Mouse (Mus musculus) embryo, embryonic 11 days (tissue): ENCODE results near the gene Olfr1367.
"Not testable (repeated sequence)": the region's sequence is repeated elsewhere in the genome, so short reads cannot be mapped to it uniquely, and the experiment has no call there.

Experiments used
- DNase-seq: peaks from one replicate; pipeline ENCODE4 v3.0.0-alpha.2; 2015

Olfr1367 gene

DNA sequence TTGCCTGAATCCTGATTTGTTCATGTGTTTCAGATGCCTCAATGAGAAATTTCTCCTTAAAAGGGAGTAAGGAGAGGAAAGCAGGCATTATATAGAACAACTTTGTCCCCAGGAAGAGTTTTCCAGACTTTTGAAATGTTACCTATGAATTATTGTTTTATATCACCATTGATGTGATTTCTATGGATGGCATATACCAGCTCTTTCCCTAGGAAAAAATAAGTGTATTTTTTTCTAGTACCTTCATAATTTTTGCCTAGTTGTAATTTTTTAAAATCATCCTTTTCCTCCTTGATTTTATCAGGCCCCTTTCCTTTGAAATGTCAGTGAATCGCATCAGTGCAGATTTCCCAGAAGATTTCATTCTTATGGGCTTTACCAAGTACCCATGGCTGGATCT lies at the start of gene Olfr1367:
Gene Olfr1367, plus strand, starts transcription at position 301 of the 400 bp plus-strand sequence.
- DNase-seq: no peak

DNA sequence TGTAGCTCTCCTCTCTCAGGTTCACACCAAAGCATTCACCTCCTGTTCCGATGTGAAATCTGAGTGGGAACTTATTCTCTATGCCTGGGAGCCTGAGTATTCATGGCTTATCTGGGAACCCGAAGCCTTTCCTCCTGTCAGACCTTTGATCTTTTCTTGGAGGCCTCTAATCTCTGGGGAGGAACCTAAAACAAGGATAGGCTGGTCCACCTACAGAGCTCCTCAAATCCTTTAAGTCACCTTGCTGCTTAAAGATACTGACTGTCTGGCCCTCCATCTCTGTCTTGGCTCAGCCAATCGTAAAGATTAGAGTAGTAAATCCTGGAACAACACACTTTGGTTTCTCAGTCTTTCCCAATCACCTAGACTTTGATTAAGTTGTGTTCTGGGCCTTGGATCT lies 48.2 kb upstream of the Olfr1367 start:
- DNase-seq: no peak

DNA sequence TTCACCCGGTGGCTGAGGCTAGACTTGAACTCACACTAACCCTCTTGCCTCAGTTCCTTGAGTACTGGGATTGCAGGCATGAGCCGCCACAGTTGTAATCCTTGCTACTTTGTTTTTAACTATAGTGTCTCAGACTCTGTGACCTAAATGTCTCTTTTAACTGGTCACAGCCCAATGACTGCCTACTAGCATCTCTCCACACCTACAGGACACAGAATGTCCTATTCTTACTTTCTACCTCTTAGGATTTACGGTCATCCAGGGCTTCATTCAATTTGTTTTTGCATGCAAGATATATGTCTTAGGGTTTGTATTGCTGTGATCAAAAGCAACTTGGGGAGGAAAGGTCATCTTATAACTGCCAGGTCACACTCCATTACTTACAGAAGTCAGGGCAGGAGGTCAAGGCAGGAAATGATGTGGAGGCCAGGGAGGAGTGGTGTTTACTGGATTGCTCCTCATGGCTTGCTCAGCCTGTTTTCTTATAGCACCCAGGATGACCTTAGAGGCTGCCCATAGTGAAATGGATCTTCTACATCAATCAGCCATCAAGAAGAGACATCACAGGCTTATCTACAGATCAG lies 42.1 kb upstream of the Olfr1367 start:
- DNase-seq: peak; percentile 18

DNA sequence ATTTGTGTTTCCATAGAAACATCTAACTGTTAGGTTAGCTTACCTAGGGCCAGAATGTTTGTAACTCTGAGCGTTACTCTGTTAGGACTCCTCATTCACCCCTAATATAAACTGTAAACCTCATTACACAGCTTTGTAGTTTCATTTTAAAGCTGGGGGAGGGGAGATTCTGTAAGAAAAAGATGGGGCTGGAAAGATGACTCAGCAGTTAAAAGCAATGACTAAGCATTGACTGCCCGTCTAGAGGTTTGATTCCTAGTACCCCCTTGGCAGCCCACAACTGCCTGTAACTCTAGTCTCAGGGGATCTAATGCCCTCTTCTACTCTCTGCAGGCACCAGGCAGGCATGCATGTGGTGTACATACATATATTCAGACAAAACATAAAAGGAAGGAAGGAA lies 36.9 kb upstream of the Olfr1367 start:
- no peak for DNase-seq

DNA sequence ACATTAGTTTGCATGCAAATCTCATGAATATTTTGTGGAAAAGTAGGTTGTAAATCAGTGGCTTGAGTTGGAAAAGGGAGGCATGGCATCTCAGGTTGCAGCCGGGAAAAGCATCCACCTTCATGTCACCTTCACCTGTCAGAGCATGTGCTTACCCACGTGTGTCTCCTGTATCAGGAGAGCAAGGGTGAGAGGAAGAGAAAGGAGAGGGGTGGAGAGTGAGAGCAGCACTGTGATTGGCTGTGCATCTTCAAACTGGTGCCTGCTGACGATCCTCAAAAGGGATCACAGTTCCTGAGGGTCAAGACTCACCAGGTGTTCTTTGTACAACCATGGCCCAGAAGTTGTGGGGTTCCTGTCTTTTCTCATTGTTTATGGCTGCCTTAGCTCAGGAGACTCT lies 34.8 kb upstream of the Olfr1367 start, which contains the start of gene Gpx6:
Gene Gpx6, plus strand, starts transcription at position 200 of the 400 bp plus-strand sequence.
- no peak for DNase-seq

DNA sequence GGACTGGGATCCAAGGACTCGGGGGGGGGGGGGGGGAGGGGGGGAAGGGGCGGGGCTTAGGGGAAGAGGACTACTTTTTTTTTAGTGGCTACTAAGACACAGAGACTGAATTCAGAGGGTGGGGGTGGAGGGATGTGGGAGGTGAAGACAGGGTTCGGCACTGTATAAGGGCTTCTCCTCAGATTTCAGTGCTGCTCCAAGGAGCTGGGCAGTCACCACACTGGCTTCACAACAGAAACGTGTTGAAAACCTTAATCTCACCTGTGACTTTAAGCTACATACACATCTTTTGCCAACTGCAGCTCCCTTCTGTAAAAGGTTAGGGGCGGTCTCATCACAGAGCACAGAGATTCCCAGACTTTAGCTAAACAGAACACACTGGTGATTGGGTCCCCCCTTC lies 33.9 kb upstream of the Olfr1367 start:
- no peak for DNase-seq

DNA sequence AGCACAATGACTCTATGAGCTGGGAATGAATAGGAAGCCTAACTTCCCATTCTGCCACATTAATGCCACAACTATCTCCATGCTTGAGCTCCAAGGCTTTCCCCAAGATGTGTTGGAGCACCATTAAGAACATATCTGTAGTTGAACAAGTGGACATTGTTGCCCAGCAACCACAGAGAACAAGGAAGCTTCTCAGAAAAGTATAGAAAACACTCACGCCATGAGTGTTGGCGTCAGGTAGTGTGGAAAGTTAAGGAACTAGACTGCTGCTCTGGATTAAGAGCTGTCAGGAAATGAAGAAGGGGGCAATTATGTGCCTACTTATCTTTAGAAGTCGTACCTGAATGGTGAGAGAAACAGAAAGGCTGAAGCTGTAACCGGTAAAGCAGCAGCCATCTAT lies 32.8 kb upstream of the Olfr1367 start:
- no peak for DNase-seq

DNA sequence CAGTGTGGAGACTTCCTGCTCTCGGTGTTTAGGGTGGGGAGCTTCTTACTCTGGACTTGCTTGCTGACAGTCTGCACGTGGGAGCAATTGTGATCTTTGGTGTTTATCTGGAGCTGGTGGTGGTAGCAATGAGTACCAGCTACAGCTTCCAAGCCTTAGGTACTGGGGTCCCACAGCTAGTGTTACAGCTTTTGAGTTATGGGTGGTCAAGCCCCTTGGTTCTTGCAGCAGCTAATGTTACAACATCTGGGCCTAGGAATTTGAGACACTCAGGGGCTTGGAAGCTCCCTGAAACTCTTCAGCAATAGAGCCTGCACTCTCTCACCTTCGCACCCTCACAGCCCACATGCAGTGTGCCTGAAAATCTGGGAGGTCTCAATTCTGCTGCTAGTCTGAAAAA lies 26.4 kb upstream of the Olfr1367 start:
- DNase-seq: no peak

DNA sequence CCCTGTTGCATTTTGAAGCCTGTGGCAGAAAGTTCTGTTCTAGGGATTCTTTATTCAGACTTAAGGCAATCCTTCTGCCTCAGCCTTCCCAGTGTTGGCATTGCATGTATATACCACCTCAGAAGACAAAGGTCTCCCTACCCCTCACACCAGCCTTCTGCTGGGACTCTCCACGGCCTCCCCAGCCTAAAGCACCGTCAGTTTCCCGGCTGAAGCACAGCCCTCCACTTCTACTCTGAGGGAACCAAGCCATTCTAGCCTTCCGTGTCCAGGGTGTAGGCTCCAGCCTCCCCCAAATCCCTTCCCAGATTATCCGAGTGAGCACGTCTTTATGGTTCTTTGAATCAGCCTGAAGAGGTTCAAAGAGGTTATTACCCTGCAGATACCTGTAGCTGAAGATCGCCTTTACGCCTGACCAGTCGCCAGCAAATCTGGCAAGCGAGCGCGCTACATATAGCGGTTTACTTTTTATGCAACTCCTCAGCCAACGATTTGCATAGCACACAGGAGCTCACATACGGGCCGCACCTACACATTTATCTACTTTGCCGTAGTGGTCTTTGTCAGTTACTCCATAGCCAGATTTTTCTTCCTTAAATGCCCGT lies 24.7 kb upstream of the Olfr1367 start:
- DNase-seq: peak; percentile 52

DNA sequence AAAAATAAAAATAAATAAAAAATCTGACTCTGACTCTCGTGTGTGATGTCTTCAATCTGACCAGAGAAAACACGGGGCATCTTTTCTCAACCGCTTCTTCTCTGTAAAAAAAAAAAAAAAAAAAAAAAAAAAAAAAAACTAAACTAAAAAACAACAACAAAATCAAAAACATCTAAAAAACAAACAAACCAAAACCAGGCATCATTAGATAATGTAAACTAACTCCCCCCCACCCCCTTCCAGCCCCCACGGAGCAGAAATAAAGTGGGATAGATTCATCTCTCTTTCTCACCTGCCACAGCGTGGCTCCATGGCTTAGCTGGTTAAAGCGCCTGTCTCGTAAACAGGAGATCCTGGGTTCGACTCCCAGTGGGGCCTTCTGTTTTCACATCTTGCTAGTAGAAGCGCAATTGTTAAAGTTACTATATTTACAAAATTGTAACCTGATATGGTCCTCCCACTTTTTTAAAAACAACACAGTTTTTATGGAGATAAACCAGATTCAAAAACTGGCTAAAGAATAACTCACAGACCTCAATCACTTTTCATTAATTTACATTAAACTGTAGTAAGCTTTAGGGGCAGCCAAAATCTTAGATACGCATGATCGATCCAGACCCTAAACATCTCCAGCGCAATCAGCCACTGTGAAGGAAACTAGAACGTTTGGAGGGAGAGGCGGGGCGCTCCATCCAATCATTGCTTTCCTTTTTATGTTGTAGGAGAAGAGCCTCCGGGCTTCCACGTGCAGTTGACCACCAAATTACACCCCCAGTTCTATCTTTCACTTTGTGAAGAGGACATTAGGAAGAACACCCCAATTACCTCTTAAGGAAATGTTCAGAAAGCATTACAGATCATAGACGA lies 24.0 kb upstream of the Olfr1367 start:
- peak; percentile 77 for DNase-seq

DNA sequence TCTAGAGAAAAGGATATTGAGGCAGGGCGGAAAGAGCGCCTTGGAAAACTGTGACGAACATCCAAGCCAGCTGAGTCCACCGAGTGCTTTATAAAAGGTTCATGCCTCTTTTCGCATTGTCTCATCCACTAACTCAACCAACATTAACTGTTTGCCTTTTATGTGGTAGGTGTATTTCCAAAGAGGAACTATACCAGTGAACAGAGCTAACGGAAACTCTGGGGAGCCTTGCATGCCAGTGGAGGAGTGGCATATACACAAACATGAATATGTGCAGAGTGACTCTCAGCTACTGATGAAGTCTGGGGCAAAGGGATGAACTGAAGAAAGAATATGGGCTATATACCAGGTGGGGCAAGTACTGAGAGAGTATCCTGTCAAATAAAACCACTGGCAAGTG lies 23.3 kb upstream of the Olfr1367 start:
- DNase-seq: no peak

DNA sequence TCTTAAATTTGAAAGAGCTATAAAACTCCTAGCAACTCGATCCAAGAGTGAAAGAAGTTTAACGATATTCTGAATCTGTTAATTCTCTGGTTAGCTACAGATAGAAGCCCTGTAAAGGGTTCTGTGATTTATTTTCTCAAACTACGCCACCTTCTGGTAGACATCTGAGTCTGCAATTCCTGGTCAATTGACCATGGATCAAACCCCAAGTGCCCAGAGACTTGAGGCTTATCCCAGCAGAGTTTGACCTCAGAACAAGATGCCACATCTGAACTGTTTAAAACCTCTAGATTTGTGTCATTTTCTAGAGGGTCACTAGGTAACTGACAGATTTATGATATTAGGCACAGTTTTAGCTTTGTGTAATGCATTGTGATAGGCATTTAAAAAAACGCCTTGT lies 20.5 kb upstream of the Olfr1367 start:
- peak; percentile 75 for DNase-seq

DNA sequence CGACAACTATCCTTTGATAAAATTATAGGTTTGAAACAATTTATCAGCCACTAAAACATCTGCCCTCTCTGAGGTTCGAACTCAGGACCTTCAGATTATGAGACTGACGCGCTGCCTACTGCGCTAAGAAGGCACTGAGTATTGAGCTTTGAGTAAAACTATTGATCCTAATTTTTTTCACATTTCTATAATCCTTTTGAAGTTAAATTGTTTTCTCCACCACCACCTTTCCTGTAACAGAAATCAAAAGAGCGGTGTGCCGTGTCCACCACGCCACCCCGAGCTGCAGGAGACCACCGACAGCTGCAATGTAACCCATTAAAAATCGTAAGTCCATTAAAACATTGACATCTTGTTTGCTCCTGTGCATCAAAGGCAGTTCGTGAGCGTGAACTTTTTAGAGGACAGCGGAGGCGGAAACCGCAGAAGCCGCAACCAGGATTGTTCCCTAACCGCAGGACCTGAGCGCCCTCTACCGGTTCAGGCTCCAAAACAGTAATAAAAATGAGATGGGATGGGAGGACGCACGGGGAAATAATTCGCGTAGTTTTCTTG lies 20.0 kb upstream of the Olfr1367 start:
- DNase-seq: peak; percentile 94

DNA sequence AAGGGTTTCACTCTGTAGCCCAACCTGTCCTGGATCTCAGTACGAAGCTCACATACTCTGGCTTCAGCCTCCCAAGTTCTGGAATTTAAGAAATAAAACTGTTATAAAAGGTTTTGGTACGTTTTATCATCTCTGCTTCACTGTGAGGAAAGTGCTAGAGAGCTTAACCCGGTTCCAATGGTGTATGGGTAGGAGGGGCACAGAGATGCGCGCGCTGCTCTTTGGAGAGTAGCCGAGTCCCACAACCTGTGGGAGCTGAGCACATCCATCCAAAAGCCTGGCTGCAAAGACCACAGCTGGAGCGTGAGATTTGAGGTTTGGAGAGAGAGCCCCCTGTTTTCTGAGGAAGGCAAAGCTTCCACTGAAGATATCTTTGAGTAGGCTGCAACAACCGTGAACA lies 19.3 kb upstream of the Olfr1367 start:
- peak; percentile 74 for DNase-seq

DNA sequence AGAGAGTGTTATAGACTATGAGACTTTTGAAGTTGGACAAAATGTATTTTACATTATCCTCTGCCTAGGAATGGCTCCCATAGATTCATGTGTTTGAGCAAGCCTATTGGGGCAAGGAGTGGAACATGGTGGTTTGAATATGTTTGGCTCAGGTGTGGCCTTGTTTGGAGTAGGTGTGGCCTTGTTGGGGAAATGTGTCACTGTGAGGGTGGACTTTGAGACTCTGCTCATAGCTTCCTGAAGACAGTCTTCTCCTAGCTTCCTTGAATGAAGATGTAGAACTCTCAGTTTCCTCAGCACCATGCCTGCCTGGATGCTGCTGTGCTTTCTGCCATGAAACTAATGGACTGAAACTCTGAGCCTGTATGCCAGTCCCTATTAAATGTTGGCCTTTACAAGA lies 3.9 kb downstream of the Olfr1367 start:
- DNase-seq: no peak

DNA sequence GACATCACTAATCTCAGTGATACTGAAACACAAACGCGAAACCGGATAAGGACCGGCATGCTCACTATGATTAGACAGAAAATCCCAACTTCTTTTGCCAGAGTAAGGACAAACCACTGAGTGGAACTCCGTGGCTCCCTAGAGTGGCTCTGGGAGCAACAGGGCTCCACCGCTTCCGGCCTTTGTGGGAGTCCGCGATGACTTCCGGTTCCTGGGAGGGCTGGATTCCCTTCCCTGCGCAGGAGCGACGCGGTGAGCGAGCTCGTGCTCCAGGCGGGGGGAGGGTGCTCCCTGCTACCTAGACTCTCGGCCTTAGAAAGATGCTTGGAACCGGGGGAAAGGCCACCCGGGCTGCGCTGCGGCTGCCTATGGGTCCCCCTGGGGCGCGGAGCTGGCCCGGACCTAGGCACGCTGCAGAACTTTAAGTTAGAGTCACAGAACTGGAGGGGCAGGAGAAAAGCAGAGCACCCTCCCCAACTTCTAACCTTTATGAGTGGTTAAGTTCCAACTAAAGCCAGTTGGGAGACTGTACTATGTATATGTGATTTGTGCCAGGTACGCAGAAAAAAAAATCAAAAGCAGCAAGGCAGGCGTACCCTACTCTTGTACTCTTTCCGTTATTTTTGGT lies 16.0 kb downstream of the Olfr1367 start, which contains the start of gene Zscan12:
Gene Zscan12, plus strand, starts transcription at position 200 of the 628 bp plus-strand sequence.
- DNase-seq: peak; percentile 98

DNA sequence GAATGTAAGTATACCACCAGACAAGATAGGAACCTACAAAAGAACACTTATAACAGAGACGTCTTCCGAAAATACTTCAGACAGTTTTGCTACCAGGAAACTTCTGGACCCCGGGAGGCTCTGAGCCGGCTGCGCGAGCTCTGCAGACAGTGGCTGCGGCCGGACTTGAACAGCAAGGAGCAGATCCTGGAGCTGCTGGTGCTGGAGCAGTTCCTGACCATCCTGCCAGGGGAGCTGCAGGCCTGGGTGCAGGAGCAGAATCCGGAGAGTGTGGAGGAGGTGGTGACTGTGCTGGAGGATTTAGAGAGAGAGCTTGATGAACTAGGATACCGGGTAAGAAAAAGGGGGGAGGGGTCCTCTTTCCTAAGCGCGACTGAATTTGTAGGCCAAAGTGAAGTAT lies 17.0 kb downstream of the Olfr1367 start:
- peak; percentile 9 for DNase-seq

DNA sequence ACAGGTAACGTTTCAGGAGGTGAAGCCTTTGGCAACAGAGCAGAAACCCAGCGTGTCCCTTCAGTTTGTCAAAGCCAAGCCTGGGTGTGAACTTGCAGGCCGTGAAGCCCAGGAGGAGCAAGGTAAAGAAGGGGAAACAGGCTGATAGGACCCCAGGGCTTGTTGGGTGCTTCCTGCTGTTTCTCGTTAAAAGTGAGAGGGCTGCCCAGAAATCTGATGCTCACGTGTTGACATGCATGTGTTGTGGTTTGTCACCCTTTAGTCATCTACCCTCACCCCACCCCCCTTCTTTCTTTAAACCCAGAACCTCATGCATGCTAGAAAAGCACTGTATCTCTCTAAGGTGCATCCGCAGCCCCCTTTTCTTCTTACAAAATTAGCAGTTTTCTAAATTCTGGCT lies 19.9 kb downstream of the Olfr1367 start:
- DNase-seq: no peak

DNA sequence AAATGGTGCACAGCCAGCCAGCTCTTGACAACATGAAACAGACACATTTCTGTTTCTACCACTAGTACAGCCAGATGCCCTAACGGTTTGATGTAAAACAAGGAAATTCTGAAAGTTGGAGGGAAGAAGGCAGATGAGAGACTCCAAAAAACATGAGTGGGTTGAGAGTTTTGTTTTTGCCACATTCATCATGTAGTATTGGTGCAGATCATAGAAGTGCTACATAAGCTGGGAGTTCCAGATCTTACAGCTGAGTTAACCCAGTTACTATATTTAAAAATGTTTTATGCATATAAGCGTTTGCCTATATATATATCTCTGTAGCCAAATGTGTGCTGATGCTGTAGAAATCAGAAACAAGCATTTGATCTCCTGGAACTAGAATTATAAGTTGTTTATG lies 26.0 kb downstream of the Olfr1367 start:
- DNase-seq: no peak

DNA sequence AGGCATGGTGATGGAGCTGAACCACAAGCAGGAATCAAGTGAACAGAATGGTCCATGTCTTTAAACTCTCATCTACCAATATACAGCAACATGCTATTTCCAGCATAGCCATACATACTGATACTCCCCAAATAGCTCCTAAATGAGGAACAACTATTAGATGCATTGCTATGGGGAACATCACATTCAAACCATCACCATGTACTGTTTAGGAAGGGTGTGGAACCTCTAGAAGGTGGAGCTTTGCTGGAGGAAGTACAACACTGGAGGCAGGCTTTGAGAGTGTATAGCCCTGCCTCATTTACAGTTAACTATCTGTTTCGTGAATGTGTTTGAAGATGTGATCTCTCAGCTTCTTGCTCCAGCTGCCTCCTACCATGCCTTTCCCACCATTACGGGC lies 31.1 kb downstream of the Olfr1367 start:
- DNase-seq: no peak

DNA sequence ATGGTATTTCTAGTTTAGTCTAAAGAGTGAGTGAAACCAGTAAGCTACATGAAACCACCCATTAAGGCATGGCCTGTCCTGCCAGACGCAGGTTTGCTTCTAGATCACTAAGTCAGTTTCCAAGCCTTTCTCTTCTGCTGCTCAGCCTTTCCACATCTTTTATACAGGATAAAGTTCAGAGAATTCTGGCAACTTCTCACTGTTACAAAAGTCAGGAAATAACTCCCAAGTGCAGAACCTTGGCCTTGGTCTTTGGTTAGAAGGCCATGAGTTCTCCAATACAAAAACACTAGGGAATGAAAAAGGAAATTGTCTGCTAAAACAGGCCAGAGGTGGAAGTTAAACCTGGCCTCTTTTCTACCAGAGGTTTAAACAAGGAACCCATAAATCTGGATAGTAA lies 48.5 kb downstream of the Olfr1367 start:
- no peak for DNase-seq

DNA sequence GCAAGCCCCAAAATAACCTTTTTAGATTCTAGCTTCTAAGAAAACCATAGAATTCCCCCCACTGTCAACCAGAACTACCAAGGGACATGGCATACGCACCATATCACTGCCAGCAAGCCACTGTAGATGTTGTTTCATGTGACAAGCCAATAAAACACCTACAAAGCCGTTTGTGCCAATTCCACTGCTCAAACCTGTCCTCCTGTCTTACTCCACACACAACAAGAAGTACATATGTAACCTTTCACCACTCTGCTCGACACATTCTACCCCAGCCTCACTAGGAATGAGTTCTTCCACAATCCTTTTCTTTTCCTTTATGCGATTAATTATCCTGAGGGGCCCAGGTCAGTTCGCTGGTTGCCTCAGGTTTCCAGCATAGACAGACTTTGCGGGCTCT lies 48.9 kb downstream of the Olfr1367 start:
- no peak for DNase-seq

DNA sequence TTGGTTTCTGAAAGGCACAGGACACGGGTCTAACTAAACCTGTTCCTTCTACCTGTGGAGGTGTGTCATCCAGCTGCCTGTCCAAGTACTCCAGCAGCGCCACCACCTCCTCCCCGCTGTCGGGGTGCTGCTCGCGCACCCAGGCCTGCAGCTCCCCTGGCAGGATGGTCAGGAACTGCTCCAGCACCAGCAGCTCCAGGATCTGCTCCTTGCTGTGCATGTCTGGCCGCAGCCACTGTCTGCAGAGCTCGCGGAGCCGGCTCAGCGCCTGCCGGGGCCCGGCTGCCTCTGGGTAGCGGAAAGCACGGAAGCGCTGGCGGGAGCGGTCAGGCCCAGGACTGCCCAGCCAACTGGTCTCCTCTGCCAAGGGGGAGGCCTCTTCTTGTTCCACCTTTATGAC lies 49.3 kb downstream of the Olfr1367 start:
- not testable (repeated sequence) for DNase-seq
